Mouse (Mus musculus) kidney, embryonic 15.5 days (tissue): ENCODE results near the gene Nedd4. TPM values are rescaled to one million over a fixed set of nuclear protein-coding genes. Genes with fewer than 3 reads are reported as not detected.
A peak's percentile ranks its signal among the peaks of the same experiment; 100 is the strongest.

ENCODE experiments used
- ATAC-seq: fragments of 200-750 bp; cut with Nextera tagmentation; replicated peaks from 2 replicates; pipeline ENCODE4 v1.8.0; 2017; ENCODE audit warnings: moderate TSS enrichment; ENCODE audit not compliant: low FRiP score
- H3K27ac ChIP-seq: fragments of 300-500 bp; sonication (generic); 2 replicates; pipeline ENCODE4 v1.5.1; 2015; ENCODE audit warnings: mild to moderate bottlenecking, inconsistent platforms
- H3K27me3 ChIP-seq: fragments of 300-500 bp; sonication (generic); 2 replicates; pipeline ENCODE4 v1.6.1; 2015; ENCODE audit warnings: inconsistent platforms
- H3K36me3 ChIP-seq: fragments of 300-500 bp; sonication (generic); 2 replicates; pipeline ENCODE4 v1.6.1; 2015; ENCODE audit warnings: inconsistent platforms
- H3K4me1 ChIP-seq: fragments of 300-500 bp; sonication (generic); 2 replicates; pipeline ENCODE4 v1.6.1; 2015; ENCODE audit warnings: inconsistent platforms
- H3K4me2 ChIP-seq: fragments of 300-500 bp; sonication (generic); 2 replicates; pipeline ENCODE4 v1.6.1; 2015; ENCODE audit warnings: moderate library complexity, mild to moderate bottlenecking, inconsistent platforms
- H3K4me3 ChIP-seq: fragments of 300-500 bp; sonication (generic); replicated peaks from 2 replicates; pipeline ENCODE4 v1.5.1; 2015; ENCODE audit warnings: mild to moderate bottlenecking, inconsistent platforms
- H3K9ac ChIP-seq: fragments of 300-500 bp; sonication (generic); 2 replicates; pipeline ENCODE4 v1.6.1; 2015; ENCODE audit warnings: mild to moderate bottlenecking, inconsistent platforms
- H3K9me3 ChIP-seq: fragments of 300-500 bp; sonication (generic); replicated peaks from 2 replicates; pipeline ENCODE4 v1.6.1; 2016; ENCODE audit warnings: inconsistent platforms
- WGBS: fragments of 180-500 bp; shearing (Covaris S2); methylation state at CpG from one replicate; pipeline ENCODE4 v1.1.7; 2015; ENCODE audit warnings: mixed read lengths; 5-methylcytosine and 5-hydroxymethylcytosine counted together
- polyA plus RNA-seq: library from polyadenylated mRNA; unstranded; fragments of >200 nt; fragmentation: Nextera tagmentation; extraction: Ambion mirVana; gene quantifications from 2 replicates; pipeline ENCODE4 v1.2.1, GENCODE M21; 2015

Gene Nedd4
- polyA plus RNA-seq, 1 experiment from 2014 or later = 670 TPM

- Histone ChIP-seq H3K27ac (no peak overlapping the region), H3K4me1 (peaks cover 5% of the 10 kb centered on the region; the same call in 1 of the 2 replicates), H3K4me3 (no peak overlapping the region), H3K9ac (no peak overlapping the region), H3K9me3 (no peaks in the 10 kb centered on the region), H3K36me3 (peaks cover 97% of the 10 kb centered on the region), H3K4me2 (no peak overlapping the region), H3K27me3 (no peaks in the 10 kb centered on the region)
- WGBS = 82% methylated on average over 4 of the region's 4 CpGs
- no peak for ATAC-seq
Observed at GRCm38 (mm10) chr9:72686506-72686905, 24.4 kb downstream of the Nedd4 start.

GRCm38 (mm10) chr9:72689522-72689921, 27.4 kb downstream of the Nedd4 start:
- H3K4me2 ChIP-seq = no peak overlapping the region
- peaks cover 93% of the 10 kb centered on the region for H3K36me3 ChIP-seq
- H3K9me3 ChIP-seq = no peaks in the 10 kb centered on the region
- peaks cover 24% of the 10 kb centered on the region for H3K4me1 ChIP-seq
- H3K4me3 ChIP-seq = no peak overlapping the region
- H3K27me3 ChIP-seq = no peaks in the 10 kb centered on the region
- no peak for ATAC-seq
- WGBS = 75% methylated on average over 5 of the region's 5 CpGs
- H3K9ac ChIP-seq = no peak overlapping the region
- no peak overlapping the region for H3K27ac ChIP-seq

- H3K27ac ChIP-seq = no peak overlapping the region
- H3K27me3 ChIP-seq = no peaks in the 10 kb centered on the region
- no peak overlapping the region for H3K9ac ChIP-seq
- H3K4me1 ChIP-seq = peaks cover 27% of the 10 kb centered on the region
- H3K4me2 ChIP-seq = no peak overlapping the region
- 56% methylated on average over 1 of the region's 1 CpGs for WGBS
- no peak for ATAC-seq
- peaks cover 89% of the 10 kb centered on the region for H3K36me3 ChIP-seq
- H3K9me3 ChIP-seq = no peaks in the 10 kb centered on the region
- no peak overlapping the region for H3K4me3 ChIP-seq
Observed at GRCm38 (mm10) chr9:72690811-72691210, 28.7 kb downstream of the Nedd4 start.

- no peak overlapping the region for H3K4me3 ChIP-seq
- no peak overlapping the region for H3K27ac ChIP-seq
- no peak overlapping the region for H3K9ac ChIP-seq
- peaks cover 86% of the 10 kb centered on the region for H3K36me3 ChIP-seq
- H3K9me3 ChIP-seq = no peaks in the 10 kb centered on the region
- no peak for ATAC-seq
- peaks cover 34% of the 10 kb centered on the region for H3K4me1 ChIP-seq
- H3K27me3 ChIP-seq = no peaks in the 10 kb centered on the region
- 73% methylated on average over 5 of the region's 5 CpGs for WGBS
- H3K4me2 ChIP-seq = no peak overlapping the region
Observed at GRCm38 (mm10) chr9:72691942-72692341, 29.8 kb downstream of the Nedd4 start.

- Histone ChIP-seq H3K9ac (no peak overlapping the region), H3K27me3 (no peaks in the 10 kb centered on the region), H3K9me3 (no peaks in the 10 kb centered on the region), H3K4me2 (no peak overlapping the region), H3K4me3 (no peak overlapping the region), H3K27ac (no peak overlapping the region), H3K36me3 (peaks cover 84% of the 10 kb centered on the region), H3K4me1 (peaks cover 44% of the 10 kb centered on the region)
- no peak for ATAC-seq
- 42% methylated on average over 24 of the region's 24 CpGs for WGBS
Observed at GRCm38 (mm10) chr9:72693081-72693696, 31.0 kb downstream of the Nedd4 start.

GRCm38 (mm10) chr9:72693861-72694260, 31.7 kb downstream of the Nedd4 start:
- no peak for ATAC-seq
- Histone ChIP-seq H3K4me1 (peaks cover 50% of the 10 kb centered on the region), H3K9ac (no peak overlapping the region), H3K4me3 (no peak overlapping the region), H3K27me3 (no peaks in the 10 kb centered on the region), H3K9me3 (no peaks in the 10 kb centered on the region), H3K27ac (no peak overlapping the region), H3K36me3 (peaks cover 84% of the 10 kb centered on the region), H3K4me2 (no peak overlapping the region)
- 87% methylated on average over 14 of the region's 14 CpGs for WGBS

GRCm38 (mm10) chr9:72696508-72696907, 34.4 kb downstream of the Nedd4 start:
- Histone ChIP-seq H3K27me3 (no peaks in the 10 kb centered on the region), H3K4me3 (no peak overlapping the region), H3K27ac (0 out of 2 replicates have a peak overlapping the region, but pooled peaks have one; percentile 6), H3K36me3 (peaks cover 85% of the 10 kb centered on the region), H3K4me2 (no peak overlapping the region), H3K9ac (no peak overlapping the region), H3K9me3 (no peaks in the 10 kb centered on the region), H3K4me1 (peaks cover 59% of the 10 kb centered on the region)
- no peak for ATAC-seq
- WGBS = 41% methylated on average over 3 of the region's 3 CpGs

GRCm38 (mm10) chr9:72697779-72698178, 35.6 kb downstream of the Nedd4 start:
- Histone ChIP-seq H3K4me3 (no peak overlapping the region), H3K9me3 (no peaks in the 10 kb centered on the region), H3K27me3 (no peaks in the 10 kb centered on the region), H3K4me1 (peaks cover 53% of the 10 kb centered on the region), H3K27ac (no peak overlapping the region), H3K9ac (no peak overlapping the region), H3K36me3 (peaks cover 89% of the 10 kb centered on the region), H3K4me2 (no peak overlapping the region)
- WGBS = 88% methylated on average over 4 of the region's 4 CpGs
- no peak for ATAC-seq

- ATAC-seq = no peak
- Histone ChIP-seq H3K9ac (no peak overlapping the region), H3K27me3 (no peaks in the 10 kb centered on the region), H3K4me3 (no peak overlapping the region), H3K27ac (no peak overlapping the region; the same call in 1 of the 2 replicates), H3K9me3 (no peaks in the 10 kb centered on the region), H3K4me1 (peaks cover 46% of the 10 kb centered on the region), H3K4me2 (no peak overlapping the region), H3K36me3 (peaks cover 87% of the 10 kb centered on the region)
- WGBS = 41% methylated on average over 3 of the region's 3 CpGs
Observed at GRCm38 (mm10) chr9:72699702-72700101, 37.6 kb downstream of the Nedd4 start.

- no peak for ATAC-seq
- Histone ChIP-seq H3K4me1 (peaks cover 41% of the 10 kb centered on the region), H3K27ac (no peak overlapping the region), H3K4me2 (no peak overlapping the region), H3K27me3 (no peaks in the 10 kb centered on the region), H3K9me3 (no peaks in the 10 kb centered on the region), H3K36me3 (peaks cover 93% of the 10 kb centered on the region), H3K4me3 (no peak overlapping the region), H3K9ac (no peak overlapping the region)
- 63% methylated on average over 8 of the region's 8 CpGs for WGBS
Observed at GRCm38 (mm10) chr9:72701441-72701840, 39.3 kb downstream of the Nedd4 start.

GRCm38 (mm10) chr9:72702075-72702474, 39.9 kb downstream of the Nedd4 start:
- WGBS = 49% methylated on average over 2 of the region's 2 CpGs
- H3K36me3 ChIP-seq = peaks cover 93% of the 10 kb centered on the region
- peaks cover 35% of the 10 kb centered on the region for H3K4me1 ChIP-seq
- H3K27ac ChIP-seq = no peak overlapping the region
- no peaks in the 10 kb centered on the region for H3K27me3 ChIP-seq
- no peak for ATAC-seq
- no peaks in the 10 kb centered on the region for H3K9me3 ChIP-seq
- H3K9ac ChIP-seq = no peak overlapping the region
- H3K4me3 ChIP-seq = no peak overlapping the region
- no peak overlapping the region for H3K4me2 ChIP-seq

- Histone ChIP-seq H3K4me3 (no peak overlapping the region), H3K36me3 (peaks cover 94% of the 10 kb centered on the region), H3K4me2 (no peak overlapping the region), H3K27ac (no peak overlapping the region), H3K4me1 (peaks cover 27% of the 10 kb centered on the region), H3K27me3 (no peaks in the 10 kb centered on the region), H3K9ac (no peak overlapping the region), H3K9me3 (no peaks in the 10 kb centered on the region)
- no peak for ATAC-seq
- 96% methylated on average over 4 of the region's 4 CpGs for WGBS
Observed at GRCm38 (mm10) chr9:72703142-72703541, 41.0 kb downstream of the Nedd4 start.

- Histone ChIP-seq H3K4me3 (no peak overlapping the region), H3K4me1 (peaks cover 22% of the 10 kb centered on the region), H3K27ac (no peak overlapping the region), H3K4me2 (no peak overlapping the region), H3K9ac (no peak overlapping the region), H3K36me3 (peaks cover 94% of the 10 kb centered on the region), H3K27me3 (no peaks in the 10 kb centered on the region), H3K9me3 (no peaks in the 10 kb centered on the region)
- 77% methylated on average over 6 of the region's 6 CpGs for WGBS
- no peak for ATAC-seq
Observed at GRCm38 (mm10) chr9:72703754-72704153, 41.6 kb downstream of the Nedd4 start.
